Mouse (Mus musculus) forebrain, embryonic 15.5 days (tissue): ENCODE data around the gene Slc35b1. TPM values are rescaled to one million over a fixed set of nuclear protein-coding genes. Genes with fewer than 3 reads are reported as not detected.

ENCODE experiments used
- ATAC-seq: fragments of 200-750 bp; cut with Nextera tagmentation; replicated peaks from 2 replicates; pipeline ENCODE4 v1.8.0; 2017; ENCODE audit warnings: mild to moderate bottlenecking, moderate TSS enrichment, moderate library complexity
- H3K27ac ChIP-seq: fragments of 300-500 bp; sonication (generic); replicated peaks from 2 replicates; pipeline ENCODE4 v1.5.1; 2015; ENCODE audit warnings: mild to moderate bottlenecking, inconsistent platforms
- H3K27me3 ChIP-seq: fragments of 300-500 bp; sonication (generic); 2 replicates; pipeline ENCODE4 v1.6.1; 2015; ENCODE audit warnings: inconsistent platforms
- H3K36me3 ChIP-seq: fragments of 300-500 bp; sonication (generic); 2 replicates; pipeline ENCODE4 v1.6.1; 2015; ENCODE audit warnings: mild to moderate bottlenecking, inconsistent platforms
- H3K4me1 ChIP-seq: fragments of 300-500 bp; sonication (generic); 2 replicates; pipeline ENCODE4 v1.6.1; 2015; ENCODE audit warnings: inconsistent platforms
- H3K4me2 ChIP-seq: fragments of 300-500 bp; sonication (generic); replicated peaks from 2 replicates; pipeline ENCODE4 v1.6.1; 2015; ENCODE audit warnings: mild to moderate bottlenecking, inconsistent platforms
- H3K4me3 ChIP-seq: fragments of 300-500 bp; sonication (generic); 2 replicates; pipeline ENCODE4 v1.5.1; 2015; ENCODE audit warnings: mild to moderate bottlenecking, inconsistent platforms
- H3K9ac ChIP-seq: fragments of 300-500 bp; sonication (generic); replicated peaks from 2 replicates; pipeline ENCODE4 v1.6.1; 2015; ENCODE audit warnings: mild to moderate bottlenecking, inconsistent platforms
- H3K9me3 ChIP-seq: fragments of 300-500 bp; sonication (generic); 2 replicates; pipeline ENCODE4 v1.6.1; 2016; ENCODE audit warnings: inconsistent platforms
- WGBS: fragments of 180-500 bp; shearing (Covaris S2); methylation state at CpG from one replicate; pipeline ENCODE4 v1.1.7; 2015; ENCODE audit warnings: mixed read lengths; 5-methylcytosine and 5-hydroxymethylcytosine counted together
- polyA plus RNA-seq: library from polyadenylated mRNA; unstranded; fragments of >200 nt; fragmentation: Nextera tagmentation; extraction: Ambion mirVana; gene quantifications from 2 replicates; pipeline ENCODE4 v1.2.1, GENCODE M21; 2015

Gene Slc35b1
- polyA plus RNA-seq, 1 experiment from 2014 or later: 150 TPM

DNA sequence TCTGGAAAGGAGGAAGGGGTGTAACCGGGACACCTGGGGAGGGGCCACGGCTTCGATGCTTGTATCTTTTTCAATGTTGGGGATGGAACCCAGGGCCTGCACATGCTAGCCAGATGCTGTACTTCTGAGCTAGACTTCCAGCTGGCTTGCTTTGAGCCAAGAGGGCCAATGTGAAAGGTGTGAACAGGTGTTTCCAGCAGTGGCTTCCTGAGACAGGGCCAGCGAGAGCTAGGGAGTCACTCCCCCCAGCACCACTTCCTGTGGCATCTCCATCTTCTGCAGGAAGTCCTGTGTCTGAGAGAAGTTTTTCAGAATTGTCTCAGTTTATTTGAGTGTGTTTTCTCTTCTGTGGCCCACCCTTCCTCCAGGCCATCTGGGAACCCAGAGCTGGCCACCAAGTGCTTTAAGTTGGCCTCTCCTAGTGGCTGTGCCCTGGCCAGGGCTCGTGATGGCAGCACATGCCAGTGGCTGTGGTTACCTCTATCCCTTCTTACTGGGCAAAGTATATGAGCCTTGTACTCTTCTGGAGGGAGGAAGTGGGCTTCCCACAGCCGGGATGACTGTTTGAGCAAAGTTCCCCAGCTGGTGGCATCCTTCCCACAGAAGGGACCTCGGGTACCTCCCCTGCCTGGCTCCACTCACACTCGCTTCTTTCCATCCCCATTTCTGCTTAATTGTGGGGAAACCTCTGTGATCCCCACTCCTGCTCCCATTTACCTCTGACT is 17.3 kb upstream of the Slc35b1 start:
- Histone ChIP-seq H3K9me3 (no peaks in the 10 kb centered on the region), H3K9ac (no peak overlapping the region), H3K36me3 (no peaks in the 10 kb centered on the region), H3K4me2 (no peak overlapping the region), H3K27me3 (no peaks in the 10 kb centered on the region), H3K27ac (no peak overlapping the region), H3K4me1 (peaks cover 4% of the 10 kb centered on the region; the same call in 1 of the 2 replicates), H3K4me3 (no peak overlapping the region)
- WGBS: 85% methylated on average over 8 of the region's 8 CpGs
- no peak for ATAC-seq

DNA sequence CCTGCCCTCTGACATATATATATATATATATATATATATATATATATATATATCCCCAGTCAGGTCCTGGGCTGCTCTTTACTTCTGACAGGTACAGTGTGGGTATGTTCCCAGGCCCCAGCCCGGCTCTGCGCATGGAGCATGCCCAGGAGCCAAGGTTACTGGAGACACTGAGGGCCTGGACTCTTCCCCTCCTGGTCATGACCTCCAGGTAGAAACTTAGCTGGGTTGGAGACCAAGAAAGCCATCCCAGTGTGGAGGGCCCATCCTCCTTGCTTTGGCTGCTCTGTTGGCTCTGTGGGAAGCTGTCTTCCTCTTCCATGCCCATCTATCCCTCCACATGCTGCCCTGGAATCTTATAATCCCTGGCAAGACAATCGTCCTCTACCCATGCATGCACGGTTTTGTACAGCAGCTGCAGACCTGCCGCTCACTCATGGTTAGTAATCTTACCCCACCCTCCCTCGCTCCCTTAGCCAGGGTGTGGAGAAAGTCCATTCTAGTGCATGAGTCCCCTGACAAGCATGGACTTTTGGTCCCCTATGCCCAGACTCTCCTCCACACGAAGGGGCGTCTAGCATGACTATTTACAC is 16.2 kb upstream of the Slc35b1 start:
- Histone ChIP-seq H3K36me3 (no peaks in the 10 kb centered on the region), H3K4me1 (peaks cover 4% of the 10 kb centered on the region; the same call in 1 of the 2 replicates), H3K9me3 (no peaks in the 10 kb centered on the region), H3K27ac (no peak overlapping the region), H3K4me3 (no peak overlapping the region), H3K4me2 (no peak overlapping the region), H3K9ac (no peak overlapping the region), H3K27me3 (no peaks in the 10 kb centered on the region)
- WGBS: 84% methylated on average over 8 of the region's 8 CpGs
- no peak for ATAC-seq

DNA sequence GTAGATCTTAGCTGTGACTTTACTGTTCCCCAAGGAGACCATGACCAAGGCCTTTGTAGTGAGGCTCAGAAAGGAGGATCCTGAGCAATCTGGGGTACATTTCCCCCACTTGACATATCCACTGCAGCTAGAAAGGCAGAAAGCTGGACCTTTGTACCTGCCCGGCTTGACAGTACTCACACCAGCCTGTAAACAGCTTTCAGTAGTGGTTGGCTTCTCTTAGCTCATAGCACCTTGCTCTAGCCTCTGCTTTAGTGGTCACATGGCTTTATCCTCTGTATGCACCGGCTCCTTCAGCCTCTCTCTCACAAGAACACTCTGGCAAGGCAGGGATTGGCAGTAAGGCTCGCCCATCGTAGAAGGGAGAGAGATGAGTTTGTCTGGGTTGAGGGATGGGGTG is 15.6 kb upstream of the Slc35b1 start:
- Histone ChIP-seq H3K36me3 (no peaks in the 10 kb centered on the region), H3K27ac (no peak overlapping the region), H3K27me3 (no peaks in the 10 kb centered on the region), H3K4me2 (no peak overlapping the region), H3K4me3 (no peak overlapping the region), H3K9me3 (no peaks in the 10 kb centered on the region), H3K4me1 (peaks cover 4% of the 10 kb centered on the region; the same call in 1 of the 2 replicates), H3K9ac (no peak overlapping the region)
- ATAC-seq: no peak
- 94% methylated on average over 4 of the region's 4 CpGs for WGBS

DNA sequence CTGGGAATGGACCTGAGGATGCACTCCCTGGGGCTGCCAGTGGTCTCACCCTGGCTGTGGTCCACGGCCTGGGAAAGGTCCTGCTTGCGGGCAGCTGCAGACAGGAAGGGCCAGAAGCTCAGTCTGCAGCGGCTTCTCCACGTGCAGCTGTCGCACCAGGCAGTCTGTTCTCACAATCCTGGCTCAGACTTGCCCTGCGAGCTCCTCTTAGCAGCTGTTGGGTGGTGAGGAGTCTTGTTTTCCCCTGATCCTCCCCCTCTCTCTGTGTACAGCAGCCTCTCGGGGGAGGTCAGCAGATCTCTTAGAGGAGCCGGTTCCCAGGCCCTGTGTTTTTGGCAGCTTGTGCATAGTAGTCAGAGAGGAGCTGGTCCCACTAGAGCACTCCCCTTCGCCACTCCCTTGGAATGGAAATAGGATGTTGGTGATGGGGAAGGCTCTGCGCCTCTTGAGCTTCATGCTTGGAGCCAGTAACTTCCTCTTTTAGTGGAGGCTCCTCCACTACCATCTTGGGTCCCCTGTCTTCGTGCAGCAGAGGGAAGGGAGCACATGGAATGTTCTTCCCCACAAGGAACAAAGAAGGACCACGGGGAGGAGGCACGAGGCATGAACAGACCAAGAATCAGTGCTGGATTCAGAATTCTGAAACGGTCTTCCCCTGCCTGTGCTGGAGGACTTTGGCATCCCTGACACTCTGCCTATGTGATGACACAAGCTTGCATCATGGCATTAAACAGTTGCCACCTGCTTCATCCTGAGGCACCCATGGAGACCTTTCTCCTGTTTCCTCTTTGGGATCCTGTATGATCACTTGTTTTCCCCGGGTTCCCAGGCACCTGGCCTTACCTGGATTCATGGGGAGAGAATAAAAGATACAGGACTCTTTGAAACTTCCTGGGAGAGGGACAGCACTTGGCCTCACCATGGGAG is 14.3 kb upstream of the Slc35b1 start:
- H3K27ac ChIP-seq: no peak overlapping the region
- no peak overlapping the region for H3K4me3 ChIP-seq
- H3K4me1 ChIP-seq: peaks cover 4% of the 10 kb centered on the region; the same call in 1 of the 2 replicates
- no peak for ATAC-seq
- no peaks in the 10 kb centered on the region for H3K27me3 ChIP-seq
- no peaks in the 10 kb centered on the region for H3K9me3 ChIP-seq
- H3K9ac ChIP-seq: no peak overlapping the region
- no peak overlapping the region for H3K4me2 ChIP-seq
- 76% methylated on average over 15 of the region's 15 CpGs for WGBS
- no peaks in the 10 kb centered on the region for H3K36me3 ChIP-seq

DNA sequence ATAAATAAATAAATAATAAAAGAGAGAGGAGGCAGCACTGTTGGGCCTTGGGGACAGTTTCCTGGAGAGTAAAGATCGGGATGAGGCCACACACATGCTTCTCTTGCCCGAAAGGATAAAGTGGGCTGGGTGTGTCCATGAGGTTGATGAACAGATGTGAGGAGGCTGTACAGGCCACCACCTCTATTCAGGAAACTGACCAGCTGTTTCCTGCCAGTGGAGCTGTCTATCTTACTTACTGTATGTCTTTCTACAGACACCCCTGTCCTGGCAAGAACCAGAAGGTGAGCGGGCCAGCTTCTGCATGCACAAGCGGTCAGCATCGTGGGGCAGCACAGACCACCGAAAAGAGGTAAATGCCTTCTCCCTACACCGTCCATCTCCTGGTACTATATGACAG is 13.3 kb upstream of the Slc35b1 start:
- H3K36me3 ChIP-seq: no peaks in the 10 kb centered on the region
- no peak overlapping the region for H3K4me2 ChIP-seq
- H3K4me1 ChIP-seq: 0 out of 2 replicates have a peak, but pooled peaks cover under 1% of the 10 kb centered on the region
- no peaks in the 10 kb centered on the region for H3K27me3 ChIP-seq
- ATAC-seq: no peak
- 94% methylated on average over 7 of the region's 7 CpGs for WGBS
- no peak overlapping the region for H3K27ac ChIP-seq
- no peak overlapping the region for H3K9ac ChIP-seq
- no peaks in the 10 kb centered on the region for H3K9me3 ChIP-seq
- no peak overlapping the region for H3K4me3 ChIP-seq

DNA sequence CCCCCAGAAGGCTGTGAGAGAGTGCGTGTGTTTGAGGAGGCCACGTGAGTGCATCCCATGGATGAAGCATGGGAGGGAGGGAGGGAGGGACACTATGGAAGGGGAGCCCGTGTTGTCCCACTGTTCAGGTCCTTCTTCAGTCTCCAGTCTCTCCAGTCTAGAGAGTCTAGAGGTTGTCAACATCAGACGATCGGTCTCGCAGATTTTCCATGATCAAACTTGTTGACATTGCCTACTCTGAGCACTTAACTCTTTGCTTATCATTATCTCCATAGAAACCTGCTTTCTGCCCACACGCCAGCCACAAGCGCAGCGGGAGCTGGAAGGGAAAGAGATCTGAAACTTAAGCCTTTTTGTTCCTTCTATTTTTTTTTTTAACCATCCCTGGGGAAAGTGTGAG is 5.6 kb upstream of the Slc35b1 start:
- 85% methylated on average over 9 of the region's 9 CpGs for WGBS
- Histone ChIP-seq H3K27me3 (no peaks in the 10 kb centered on the region), H3K36me3 (no peaks in the 10 kb centered on the region), H3K4me2 (no peak overlapping the region), H3K9me3 (no peaks in the 10 kb centered on the region), H3K4me3 (no peak overlapping the region), H3K27ac (no peak overlapping the region), H3K4me1 (no peaks in the 10 kb centered on the region), H3K9ac (no peak overlapping the region)
- ATAC-seq: no peak

DNA sequence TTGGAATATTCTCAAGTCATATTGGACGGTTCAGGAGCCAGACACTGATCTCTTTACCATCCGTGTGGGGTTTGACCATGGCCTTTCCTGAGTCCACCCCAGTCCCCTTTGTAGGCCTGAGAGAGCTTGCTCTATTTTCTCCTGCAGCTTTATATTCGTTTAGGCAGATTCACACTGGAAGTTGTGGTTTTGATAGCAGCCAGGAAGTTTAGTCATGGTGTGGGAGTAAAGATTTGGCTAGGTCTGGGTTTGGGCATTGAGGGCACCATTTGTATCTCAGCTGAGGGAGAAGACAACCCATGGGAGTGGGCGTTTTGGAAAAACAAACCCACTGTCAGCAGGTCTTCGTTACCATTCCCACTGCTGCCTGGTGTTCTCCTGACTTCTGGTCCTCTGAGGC is 4.9 kb upstream of the Slc35b1 start:
- WGBS: 86% methylated on average over 5 of the region's 5 CpGs
- no peak overlapping the region for H3K27ac ChIP-seq
- H3K4me3 ChIP-seq: no peak overlapping the region
- ATAC-seq: no peak
- H3K4me2 ChIP-seq: no peak overlapping the region
- peaks cover 2% of the 10 kb centered on the region; the same call in 1 of the 2 replicates for H3K4me1 ChIP-seq
- H3K9me3 ChIP-seq: no peaks in the 10 kb centered on the region
- no peaks in the 10 kb centered on the region for H3K27me3 ChIP-seq
- no peak overlapping the region for H3K9ac ChIP-seq
- no peaks in the 10 kb centered on the region for H3K36me3 ChIP-seq

DNA sequence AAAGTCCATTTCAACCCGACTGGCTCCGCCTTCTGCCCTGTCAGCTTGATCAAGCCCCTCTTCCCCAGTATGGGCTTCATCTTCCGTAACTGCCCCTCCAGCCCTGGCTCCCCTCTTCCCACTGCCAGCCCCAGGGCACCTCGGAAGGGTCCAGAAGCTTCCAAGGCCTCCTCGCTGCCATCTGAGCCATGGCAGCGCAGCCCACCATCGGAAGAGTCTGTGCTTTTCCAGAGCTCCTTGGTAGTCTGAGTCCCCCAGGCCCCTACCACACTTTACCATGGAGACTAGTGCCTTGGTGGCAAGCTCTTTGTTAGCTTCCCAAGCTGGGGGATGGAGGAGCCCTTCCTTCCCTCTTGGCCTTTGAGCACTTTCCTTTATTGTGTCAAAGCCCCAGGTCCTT is 3.8 kb upstream of the Slc35b1 start:
- Histone ChIP-seq H3K4me3 (no peak overlapping the region), H3K4me1 (peaks cover 7% of the 10 kb centered on the region), H3K27me3 (no peaks in the 10 kb centered on the region), H3K9ac (no peak overlapping the region), H3K9me3 (no peaks in the 10 kb centered on the region), H3K27ac (no peak overlapping the region), H3K4me2 (no peak overlapping the region), H3K36me3 (no peaks in the 10 kb centered on the region)
- ATAC-seq: no peak
- 89% methylated on average over 7 of the region's 7 CpGs for WGBS

DNA sequence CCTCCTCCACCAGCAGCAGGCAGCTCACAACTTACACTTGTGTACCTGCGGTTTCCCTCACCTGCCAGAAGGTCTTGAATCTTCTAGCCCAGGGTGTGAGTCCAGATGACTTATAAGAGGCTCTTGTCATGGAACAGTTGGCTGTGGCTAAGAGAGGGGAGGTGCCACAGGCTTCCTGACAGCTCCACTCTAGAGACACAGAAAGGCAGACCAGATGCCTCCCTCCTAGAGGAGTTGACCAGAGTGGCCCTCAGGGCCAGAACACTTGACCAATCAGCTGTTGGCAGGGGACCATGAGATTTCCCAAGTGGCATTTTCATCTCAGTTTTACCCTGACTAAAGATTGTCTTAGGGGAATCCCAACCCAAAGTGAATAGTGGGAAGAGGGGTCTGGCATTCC is 3.3 kb upstream of the Slc35b1 start:
- H3K27ac ChIP-seq: no peak overlapping the region

DNA sequence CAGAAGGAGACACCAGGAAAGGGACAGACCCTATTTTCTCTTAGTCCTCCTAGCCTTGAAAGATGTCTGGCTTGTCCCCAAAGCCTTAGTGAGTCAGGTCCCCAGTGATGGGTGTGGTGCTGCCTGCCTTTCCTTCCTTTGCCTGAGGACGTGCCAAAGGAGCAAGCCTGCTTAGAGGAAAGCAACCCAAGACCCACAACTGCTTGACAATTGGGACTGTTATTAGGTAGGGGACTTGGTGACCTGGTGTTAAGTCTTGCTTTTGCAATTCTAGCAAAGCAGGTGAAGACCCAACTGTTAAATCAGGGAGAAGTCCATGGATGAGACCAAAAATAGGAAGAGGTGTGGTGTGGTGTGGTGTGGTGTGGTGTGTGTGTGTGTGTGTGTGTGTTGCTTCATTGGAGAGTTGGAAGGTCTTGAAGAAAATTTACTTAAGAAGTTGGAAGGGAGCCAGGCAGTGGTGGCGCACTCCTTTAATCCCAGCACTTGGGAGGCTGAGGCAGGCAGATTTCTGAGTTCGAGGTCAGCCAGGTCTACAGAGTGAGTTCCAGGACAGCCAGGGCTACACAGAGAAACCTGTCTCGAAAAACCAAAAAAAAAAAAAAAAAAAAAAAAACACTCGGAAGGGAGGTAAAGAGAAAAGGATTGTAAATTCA is 1.0 kb upstream of the Slc35b1 start:
- H3K4me1 ChIP-seq: peaks cover 20% of the 10 kb centered on the region
- no peaks in the 10 kb centered on the region for H3K27me3 ChIP-seq
- ATAC-seq: no peak
- no peak overlapping the region for H3K9ac ChIP-seq
- WGBS: 90% methylated on average over 5 of the region's 5 CpGs
- H3K4me2 ChIP-seq: no peak overlapping the region
- H3K36me3 ChIP-seq: peaks cover 16% of the 10 kb centered on the region
- no peak overlapping the region for H3K27ac ChIP-seq
- no peaks in the 10 kb centered on the region for H3K9me3 ChIP-seq
- no peak overlapping the region for H3K4me3 ChIP-seq

More for the DNA sequence above, 3.3 kb upstream of the Slc35b1 start:
- Histone ChIP-seq H3K36me3 (no peaks in the 10 kb centered on the region), H3K4me2 (no peak overlapping the region), H3K9ac (no peak overlapping the region), H3K27me3 (no peaks in the 10 kb centered on the region), H3K9me3 (no peaks in the 10 kb centered on the region), H3K4me1 (peaks cover 11% of the 10 kb centered on the region), H3K4me3 (no peak overlapping the region)
- 97% methylated on average over 1 of the region's 1 CpGs for WGBS
- ATAC-seq: no peak

DNA sequence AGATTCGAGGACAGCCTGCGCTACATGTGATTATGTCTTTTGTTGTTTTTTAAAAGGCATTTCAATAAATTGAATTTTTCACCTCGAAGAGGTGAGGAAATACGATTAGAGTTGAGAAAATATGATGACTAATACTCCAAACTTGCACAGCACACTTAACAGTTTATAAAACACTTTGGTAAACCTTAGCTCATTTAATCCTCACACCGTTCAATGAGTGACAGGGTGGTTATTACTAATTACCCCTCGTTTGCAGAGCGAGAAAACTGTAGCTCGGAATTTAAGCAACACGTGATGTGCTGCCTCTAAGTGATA is 531 bp upstream of the Slc35b1 start:
- H3K4me3 ChIP-seq: peak overlapping the region; percentile 85
- peaks cover 20% of the 10 kb centered on the region for H3K4me1 ChIP-seq
- 36% methylated on average over 9 of the region's 9 CpGs for WGBS
- peak overlapping the region; percentile 59 for H3K4me2 ChIP-seq
- H3K9me3 ChIP-seq: no peaks in the 10 kb centered on the region
- peak overlapping the region; percentile 36; the same call in 1 of the 2 replicates for H3K9ac ChIP-seq
- peaks cover 21% of the 10 kb centered on the region for H3K36me3 ChIP-seq
- H3K27me3 ChIP-seq: no peaks in the 10 kb centered on the region
- H3K27ac ChIP-seq: peak overlapping the region; percentile 94
- no peak; the same call in 1 of the 2 replicates for ATAC-seq

DNA sequence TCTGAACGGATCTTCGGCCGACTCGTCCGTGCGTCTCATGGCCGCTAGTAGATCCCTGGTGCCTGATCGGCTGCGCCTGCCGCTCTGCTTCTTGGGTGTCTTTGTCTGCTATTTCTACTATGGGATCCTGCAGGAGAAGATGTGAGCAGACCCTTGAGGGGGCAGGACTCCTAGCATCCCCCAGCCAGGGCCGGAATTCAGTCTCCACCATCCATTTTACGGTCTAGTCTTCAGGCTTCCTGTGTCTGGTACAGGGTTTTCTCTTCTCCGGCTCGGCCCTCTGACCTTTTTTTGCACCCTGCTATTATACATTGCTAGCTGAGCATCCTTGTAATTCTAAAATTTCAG is 455 bp downstream of the Slc35b1 start:
- H3K4me3 ChIP-seq: peak overlapping the region; percentile 85
- H3K4me1 ChIP-seq: peaks cover 20% of the 10 kb centered on the region
- no peaks in the 10 kb centered on the region for H3K9me3 ChIP-seq
- H3K27me3 ChIP-seq: no peaks in the 10 kb centered on the region
- peaks cover 29% of the 10 kb centered on the region for H3K36me3 ChIP-seq
- WGBS: 0% methylated on average over 14 of the region's 14 CpGs
- H3K27ac ChIP-seq: peak overlapping the region; percentile 94
- H3K9ac ChIP-seq: peak overlapping the region; percentile 91
- ATAC-seq: peak; percentile 38; the same call in 1 of the 2 replicates
- peak overlapping the region; percentile 59 for H3K4me2 ChIP-seq
